Mouse (Mus musculus) intestine, embryonic 14.5 days (tissue): Measurements from ENCODE around the gene Gm44973. TPM values are rescaled to one million over a fixed set of nuclear protein-coding genes. Genes with fewer than 3 reads are reported as not detected.

Experiments used
- ATAC-seq: fragments of 200-750 bp; cut with Nextera tagmentation; replicated peaks from 2 replicates; pipeline ENCODE4 v1.8.0; 2017; ENCODE audit warnings: low read depth, moderate number of reproducible peaks, moderate TSS enrichment, moderate library complexity; ENCODE audit not compliant: low FRiP score, low TSS enrichment
- DNase-seq: peaks from one replicate; pipeline ENCODE4 v3.0.0-alpha.2; 2018; ENCODE audit warnings: low spot score
- H3K27ac ChIP-seq: fragments of 300-500 bp; sonication (generic); 2 replicates; pipeline ENCODE4 v1.5.1; 2014; ENCODE audit warnings: low read depth, mild to moderate bottlenecking, control low read depth
- H3K27me3 ChIP-seq: fragments of 300-500 bp; sonication (generic); replicated peaks from 2 replicates; pipeline ENCODE4 v1.6.1; 2014; ENCODE audit warnings: low read length, control low read depth; ENCODE audit not compliant: control insufficient read depth, insufficient read depth
- H3K36me3 ChIP-seq: fragments of 300-500 bp; sonication (generic); 2 replicates; pipeline ENCODE4 v1.6.1; 2014; ENCODE audit warnings: low read length, control low read depth; ENCODE audit not compliant: control insufficient read depth, insufficient read depth
- H3K4me1 ChIP-seq: fragments of 300-500 bp; sonication (generic); replicated peaks from 2 replicates; pipeline ENCODE4 v1.6.1; 2014; ENCODE audit warnings: low read length, control low read depth, mixed read lengths; ENCODE audit not compliant: control insufficient read depth, insufficient read depth
- H3K4me2 ChIP-seq: fragments of 300-500 bp; sonication (generic); 2 replicates; pipeline ENCODE4 v1.6.1; 2014; ENCODE audit warnings: low read length
- H3K4me3 ChIP-seq: fragments of 300-500 bp; sonication (generic); 2 replicates; pipeline ENCODE4 v1.5.1; 2014; ENCODE audit warnings: low read depth, low read length, control low read depth, mixed read lengths
- H3K9ac ChIP-seq: fragments of 300-500 bp; sonication (generic); 2 replicates; pipeline ENCODE4 v1.6.1; 2014; ENCODE audit warnings: mild to moderate bottlenecking, low read length
- H3K9me3 ChIP-seq: fragments of 300-500 bp; sonication (generic); 2 replicates; pipeline ENCODE4 v1.6.1; 2016; ENCODE audit warnings: low read length, control low read depth; ENCODE audit not compliant: control insufficient read depth
- WGBS: fragments of 180-500 bp; shearing (Covaris S2); extraction: QIAGEN DNeasy Blood & Tissue Kit; methylation state at CpG from one replicate; pipeline ENCODE4 v1.1.7; 2014; 5-methylcytosine and 5-hydroxymethylcytosine counted together
- polyA plus RNA-seq: library from polyadenylated mRNA; unstranded; fragments of >200 nt; fragmentation: Nextera tagmentation; extraction: Ambion mirVana; gene quantifications from 2 replicates; pipeline ENCODE4 v1.2.1, GENCODE M21; 2014

Gene Gm44973
- polyA plus RNA-seq, 1 experiment from 2014 or later, result 2.0 TPM

DNA sequence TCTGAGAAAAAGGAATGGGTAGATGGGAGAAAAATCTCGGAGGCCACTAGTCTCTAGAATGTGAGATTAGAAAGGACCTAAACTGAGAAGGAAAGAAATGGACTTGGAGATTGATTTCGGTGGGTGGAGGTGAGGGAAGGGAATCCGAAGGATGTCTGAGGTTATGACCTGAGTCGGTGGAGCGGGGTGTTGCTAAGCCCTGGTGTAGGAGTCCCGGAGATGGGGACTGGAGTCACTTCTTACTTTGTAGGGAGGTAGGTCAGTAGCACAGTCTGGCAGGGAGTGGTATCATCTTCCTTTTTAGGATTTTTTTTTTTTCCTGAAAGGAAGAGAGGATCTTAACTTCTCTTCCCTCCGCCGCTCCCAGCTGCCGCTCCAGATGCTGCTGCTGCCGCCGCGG is 37.1 kb downstream of the Gm44973 start:
- Histone ChIP-seq H3K27ac (no peak overlapping the region), H3K4me3 (peak overlapping the region; percentile 76), H3K4me2 (peak overlapping the region; percentile 92), H3K9me3 (no peaks in the 10 kb centered on the region), H3K9ac (0 out of 2 replicates have a peak overlapping the region, but pooled peaks have one; percentile 81), H3K27me3 (peaks cover 54% of the 10 kb centered on the region), H3K4me1 (peaks cover 33% of the 10 kb centered on the region), H3K36me3 (no peaks in the 10 kb centered on the region)
- DNase-seq (no peak), ATAC-seq (no peak)
- WGBS, result 3% methylated on average over 12 of the region's 12 CpGs

DNA sequence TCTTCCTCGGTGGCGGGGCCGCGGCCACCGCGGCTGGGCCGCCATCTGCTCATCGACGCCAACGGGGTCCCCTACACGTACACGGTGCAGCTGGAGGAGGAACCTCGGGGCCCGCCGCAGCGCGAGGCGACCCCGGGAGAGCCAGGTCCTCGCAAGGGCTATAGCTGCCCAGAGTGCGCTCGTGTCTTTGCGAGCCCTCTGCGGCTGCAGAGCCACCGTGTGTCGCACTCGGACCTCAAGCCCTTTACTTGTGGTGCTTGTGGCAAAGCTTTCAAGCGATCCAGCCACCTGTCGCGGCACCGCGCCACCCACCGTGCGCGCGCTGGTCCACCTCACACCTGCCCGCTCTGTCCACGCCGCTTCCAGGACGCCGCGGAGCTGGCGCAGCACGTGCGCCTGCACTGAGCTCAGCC is 37.6 kb downstream of the Gm44973 start:
- no peak for ATAC-seq

DNA sequence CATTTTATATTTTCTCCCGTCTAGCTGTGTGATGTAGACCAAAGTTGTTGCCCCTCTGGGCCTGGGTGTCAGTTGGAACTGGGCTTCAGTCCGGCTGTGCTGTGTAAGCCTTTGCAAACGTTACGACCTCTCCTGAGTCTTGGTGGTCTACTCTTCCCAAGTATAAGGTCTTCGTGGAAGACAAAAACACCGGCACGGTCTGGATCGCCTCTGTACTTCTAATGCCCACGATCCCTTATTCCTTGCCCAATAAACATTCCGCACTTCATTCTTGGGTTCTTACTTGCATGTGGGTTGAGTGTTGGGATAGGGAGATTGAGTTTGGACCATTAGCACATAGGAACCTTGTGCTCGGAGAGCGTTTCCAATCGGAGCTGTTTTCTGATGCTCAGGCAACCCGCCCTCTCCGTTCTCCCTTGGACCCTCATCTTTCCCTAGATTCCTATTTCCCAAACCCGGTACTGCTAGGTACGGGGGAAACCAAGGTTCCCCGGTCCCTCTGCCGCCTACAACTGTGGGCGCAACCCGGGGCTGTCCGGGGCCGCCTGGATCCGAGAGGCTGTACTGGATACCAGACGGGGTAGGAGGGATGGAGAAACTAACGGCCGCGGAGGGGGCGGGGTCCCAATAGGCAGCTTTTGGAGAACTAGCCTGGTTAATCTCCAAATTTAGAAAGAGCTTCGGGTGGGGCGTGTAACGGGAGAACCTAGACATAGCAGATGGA is 38.3 kb downstream of the Gm44973 start:
- no peaks in the 10 kb centered on the region for H3K9me3 ChIP-seq
- H3K27ac ChIP-seq, result no peak overlapping the region
- H3K9ac ChIP-seq, result peak overlapping the region; percentile 29; the same call in 1 of the 2 replicates
- no peaks in the 10 kb centered on the region for H3K36me3 ChIP-seq
- peak overlapping the region; percentile 92 for H3K4me2 ChIP-seq
- DNase-seq (peak; percentile 69), ATAC-seq (no peak)
- peaks cover 60% of the 10 kb centered on the region for H3K27me3 ChIP-seq
- H3K4me3 ChIP-seq, result peak overlapping the region; percentile 76
- whole genome bisulfite sequencing, result 11% methylated on average over 32 of the region's 32 CpGs
- H3K4me1 ChIP-seq, result peaks cover 33% of the 10 kb centered on the region

More for the DNA sequence above, 37.6 kb downstream of the Gm44973 start:
- Histone ChIP-seq H3K4me3 (peak overlapping the region; percentile 76), H3K36me3 (no peaks in the 10 kb centered on the region), H3K27ac (no peak overlapping the region), H3K9ac (peak overlapping the region; percentile 34; the same call in 1 of the 2 replicates), H3K27me3 (peaks cover 59% of the 10 kb centered on the region), H3K4me2 (peak overlapping the region; percentile 92), H3K9me3 (no peaks in the 10 kb centered on the region), H3K4me1 (peaks cover 33% of the 10 kb centered on the region)
- DNase-seq, result peak; percentile 57
- WGBS, result 5% methylated on average over 45 of the region's 45 CpGs

DNA sequence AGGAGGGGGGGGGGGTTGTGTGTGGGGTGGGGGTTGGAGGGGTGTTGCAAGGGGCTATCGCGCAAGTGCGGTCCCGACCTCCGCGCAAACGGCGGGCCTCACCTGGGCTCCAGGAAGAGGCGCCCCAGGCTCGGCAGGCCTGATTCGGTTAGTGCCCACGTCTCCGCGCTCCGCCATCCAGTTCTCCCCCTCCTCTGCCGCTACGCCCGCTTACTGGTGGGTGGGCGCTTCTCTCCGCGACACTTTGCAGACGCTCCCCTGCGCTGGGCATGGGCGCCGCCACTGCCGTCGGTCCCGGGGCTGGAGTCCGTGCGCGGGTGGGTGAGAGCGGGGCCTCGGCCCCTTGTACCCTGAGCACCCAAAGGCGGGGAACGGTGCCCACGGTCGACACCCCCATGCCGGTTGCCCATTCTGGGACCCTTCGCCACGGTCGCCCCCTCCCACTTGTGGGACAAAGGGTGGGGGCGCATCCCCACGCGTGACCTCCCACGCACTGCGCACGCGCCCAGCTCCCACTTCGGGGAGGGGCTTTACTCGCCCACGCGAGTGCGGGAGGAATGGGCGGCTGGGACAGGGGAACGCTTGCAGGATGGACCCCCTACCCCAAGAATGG is 41.5 kb downstream of the Gm44973 start:
- peak overlapping the region; percentile 50 for H3K4me3 ChIP-seq
- WGBS, result 2% methylated on average over 54 of the region's 55 CpGs
- peaks cover 37% of the 10 kb centered on the region for H3K4me1 ChIP-seq
- peaks cover 60% of the 10 kb centered on the region for H3K27me3 ChIP-seq
- H3K9ac ChIP-seq, result peak overlapping the region; percentile 68
- ATAC-seq (no peak), DNase-seq (peak; percentile 67)
- no peaks in the 10 kb centered on the region for H3K36me3 ChIP-seq
- no peaks in the 10 kb centered on the region for H3K9me3 ChIP-seq
- H3K27ac ChIP-seq, result no peak overlapping the region
- peak overlapping the region; percentile 71 for H3K4me2 ChIP-seq

DNA sequence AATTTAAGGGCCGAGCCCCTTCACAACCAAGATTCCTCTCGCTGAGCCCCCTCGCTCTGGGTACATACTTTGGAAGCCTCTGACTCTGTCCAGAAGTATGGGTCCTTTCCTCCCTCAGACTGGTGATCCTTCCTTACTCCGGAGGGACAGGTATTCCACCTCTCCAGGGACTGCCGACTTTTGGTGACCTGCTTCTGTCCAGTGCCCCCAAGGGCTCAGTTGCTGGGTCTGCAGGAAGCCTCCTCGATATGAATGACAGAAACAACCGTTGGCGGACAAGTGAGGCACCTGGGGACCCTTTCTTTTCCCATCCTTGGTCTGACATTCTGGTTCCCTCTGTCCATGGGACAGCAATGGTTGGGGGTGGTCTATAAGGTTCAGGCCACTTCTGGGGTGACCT is 42.1 kb downstream of the Gm44973 start:
- WGBS, result 30% methylated on average over 8 of the region's 8 CpGs
- DNase-seq (no peak), ATAC-seq (no peak)
- Histone ChIP-seq H3K27ac (no peak overlapping the region), H3K9ac (peak overlapping the region; percentile 68), H3K9me3 (no peaks in the 10 kb centered on the region), H3K4me3 (peak overlapping the region; percentile 50), H3K27me3 (peaks cover 55% of the 10 kb centered on the region), H3K4me1 (peaks cover 35% of the 10 kb centered on the region), H3K4me2 (peak overlapping the region; percentile 71), H3K36me3 (no peaks in the 10 kb centered on the region)

DNA sequence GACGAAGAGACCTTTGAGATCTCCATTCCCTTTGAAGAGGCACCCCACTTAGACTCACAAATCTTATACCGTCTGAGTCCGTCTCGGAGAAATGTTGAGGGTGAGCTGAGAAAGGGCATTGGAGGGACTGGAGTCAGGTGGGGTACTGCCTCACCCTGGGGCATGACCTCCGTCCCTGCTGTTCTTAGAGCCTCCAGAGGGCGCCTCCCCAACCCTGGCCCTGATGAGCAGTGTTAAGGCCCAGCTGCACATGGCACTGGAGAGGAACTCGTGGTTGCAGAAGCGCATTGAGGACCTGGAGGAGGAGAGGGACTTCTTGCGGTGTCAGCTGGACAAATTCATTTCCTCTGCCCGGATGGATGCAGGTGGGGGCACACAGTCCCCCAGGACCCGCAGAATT is 42.5 kb downstream of the Gm44973 start:
- H3K9ac ChIP-seq, result no peak overlapping the region
- no peak for DNase-seq
- 42% methylated on average over 11 of the region's 11 CpGs for WGBS

DNA sequence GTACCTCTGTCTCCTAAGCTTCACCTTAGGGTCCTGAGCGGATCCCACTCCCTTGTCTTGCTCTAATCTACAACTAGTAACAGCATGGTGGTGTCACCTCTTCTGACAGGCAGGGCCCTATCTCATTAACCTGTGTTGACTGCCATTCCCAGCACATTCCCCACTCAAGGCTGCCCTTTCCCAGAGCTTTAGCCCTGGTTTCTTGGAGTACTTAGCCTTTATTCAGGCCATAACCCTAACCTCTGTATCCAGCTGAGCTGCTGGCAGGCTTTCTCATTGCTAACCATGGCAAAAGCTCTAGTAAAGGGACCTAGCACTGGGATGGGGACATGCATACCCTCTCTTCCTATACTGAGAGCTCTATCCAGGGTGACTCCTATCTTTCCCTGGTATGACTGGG is 43.3 kb downstream of the Gm44973 start:
- peaks cover 25% of the 10 kb centered on the region for H3K4me1 ChIP-seq
- H3K4me3 ChIP-seq, result no peak overlapping the region
- DNase-seq (no peak), ATAC-seq (no peak)
- H3K9me3 ChIP-seq, result no peaks in the 10 kb centered on the region
- H3K36me3 ChIP-seq, result no peaks in the 10 kb centered on the region; the same call in 1 of the 2 replicates
- no peak overlapping the region for H3K9ac ChIP-seq
- no peak overlapping the region for H3K4me2 ChIP-seq
- 95% methylated on average over 1 of the region's 1 CpGs for WGBS
- H3K27me3 ChIP-seq, result peaks cover 42% of the 10 kb centered on the region
- H3K27ac ChIP-seq, result no peak overlapping the region

More for the DNA sequence above, 42.5 kb downstream of the Gm44973 start:
- H3K4me2 ChIP-seq, result peak overlapping the region; percentile 71
- no peak for ATAC-seq
- peaks cover 50% of the 10 kb centered on the region for H3K27me3 ChIP-seq
- no peaks in the 10 kb centered on the region for H3K36me3 ChIP-seq
- no peaks in the 10 kb centered on the region for H3K9me3 ChIP-seq
- H3K4me1 ChIP-seq, result peaks cover 30% of the 10 kb centered on the region
- 0 out of 2 replicates have a peak overlapping the region, but pooled peaks have one; percentile 50 for H3K4me3 ChIP-seq
- no peak overlapping the region for H3K27ac ChIP-seq

DNA sequence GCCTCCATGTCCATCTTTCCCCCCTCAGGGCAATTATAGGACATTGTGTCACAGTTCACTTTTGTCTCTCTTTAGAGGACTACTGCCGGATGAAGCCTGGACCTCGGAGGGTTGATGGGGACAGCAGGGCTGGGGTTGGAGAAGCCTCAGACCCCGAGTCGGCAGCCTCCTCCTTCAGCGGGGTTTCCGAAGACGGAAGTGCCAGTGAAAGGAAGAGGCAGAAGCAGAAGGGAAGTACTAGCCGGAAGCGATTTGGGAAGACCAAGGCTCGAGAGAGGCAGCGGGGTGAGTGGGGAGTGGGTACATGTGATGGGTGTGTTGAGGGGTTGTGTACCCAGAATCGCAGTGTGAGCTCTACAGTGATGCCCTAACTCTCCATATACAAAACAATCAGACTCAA is 44.1 kb downstream of the Gm44973 start:
- ATAC-seq (no peak), DNase-seq (no peak)
- WGBS, result 84% methylated on average over 12 of the region's 12 CpGs
- H3K36me3 ChIP-seq, result no peaks in the 10 kb centered on the region; the same call in 1 of the 2 replicates
- H3K4me1 ChIP-seq, result peaks cover 25% of the 10 kb centered on the region
- no peak overlapping the region for H3K4me2 ChIP-seq
- H3K27me3 ChIP-seq, result peaks cover 34% of the 10 kb centered on the region
- no peaks in the 10 kb centered on the region for H3K9me3 ChIP-seq
- H3K27ac ChIP-seq, result no peak overlapping the region
- H3K4me3 ChIP-seq, result no peak overlapping the region
- H3K9ac ChIP-seq, result no peak overlapping the region
